Mouse (Mus musculus): ENCODE results near the gene Hepacam.

- no peak for TF ChIP-seq CTCF (IDR thresholded peaks at IDR 0.05; ENCODE audit: borderline replicate concordance, extremely low read depth, insufficient read depth, insufficient read length)
- TF ChIP-seq POLR2A (IDR thresholded peaks at IDR 0.05; ENCODE audit: borderline replicate concordance, extremely low read depth, insufficient read depth, insufficient read length, poor library complexity, severe bottlenecking), result no peak
These were observed 34.7 kb downstream of the Hepacam start, which contains the start of gene Robo4 for GRCm38 (mm10) chr9:37401802-37402201.
